Mouse (Mus musculus) liver, adult 2 months (tissue): ENCODE data around the gene Kcnh1.

ENCODE experiments used
- CTCF ChIP-seq: fragments of 200-500 bp; IDR thresholded peaks from 2 replicates; pipeline ENCODE4 v1.5.1; 2011; ENCODE audit warnings: low read depth, low read length, control low read depth
- POLR2A ChIP-seq: fragments of 200-500 bp; IDR thresholded peaks from 2 replicates; pipeline ENCODE4 v1.6.1; 2011; ENCODE audit warnings: low read length, control low read depth; ENCODE audit not compliant: insufficient read depth; ENCODE audit errors: extremely low read depth

GRCm38 (mm10) chr1:192191859-192192258 lies 1.3 kb downstream of the Kcnh1 start:
- TF ChIP-seq CTCF: no peak
- no peak for TF ChIP-seq POLR2A
